Mouse (Mus musculus) midbrain, embryonic 16.5 days (tissue): Measurements from ENCODE around the gene Wdr24. TPM values are rescaled to one million over a fixed set of nuclear protein-coding genes. Genes with fewer than 3 reads are reported as not detected.
A peak's percentile ranks its signal among the peaks of the same experiment; 100 is the strongest.

Experiments
- ATAC-seq: fragments of 200-750 bp; cut with Nextera tagmentation; 2 replicates; pipeline ENCODE4 v1.8.0; 2017; ENCODE audit warnings: moderate TSS enrichment
- H3K27ac ChIP-seq: fragments of 300-500 bp; sonication (generic); 2 replicates; pipeline ENCODE4 v1.5.1; 2014; ENCODE audit warnings: mild to moderate bottlenecking, low read length, mixed read lengths
- H3K27me3 ChIP-seq: fragments of 300-500 bp; sonication (generic); 2 replicates; pipeline ENCODE4 v1.6.1; 2014; ENCODE audit warnings: low read depth, low read length, mixed read lengths; ENCODE audit not compliant: control insufficient read depth, insufficient read depth
- H3K36me3 ChIP-seq: fragments of 300-500 bp; sonication (generic); 2 replicates; pipeline ENCODE4 v1.6.1; 2014; ENCODE audit warnings: mild to moderate bottlenecking, low read length, moderate library complexity, mixed read lengths; ENCODE audit not compliant: control insufficient read depth, insufficient read depth
- H3K4me1 ChIP-seq: fragments of 300-500 bp; sonication (generic); 2 replicates; pipeline ENCODE4 v1.6.1; 2014; ENCODE audit warnings: mild to moderate bottlenecking, low read length, mixed read lengths; ENCODE audit not compliant: control insufficient read depth, insufficient read depth
- H3K4me2 ChIP-seq: fragments of 300-500 bp; sonication (generic); 2 replicates; pipeline ENCODE4 v1.6.1; 2014; ENCODE audit warnings: mild to moderate bottlenecking, low read length, mixed read lengths
- H3K4me3 ChIP-seq: fragments of 300-500 bp; sonication (generic); 2 replicates; pipeline ENCODE4 v1.5.1; 2014; ENCODE audit warnings: low read depth, mild to moderate bottlenecking, low read length, moderate library complexity, mixed read lengths
- H3K9ac ChIP-seq: fragments of 300-500 bp; sonication (generic); 2 replicates; pipeline ENCODE4 v1.6.1; 2014; ENCODE audit warnings: low read depth, low read length, mixed read lengths
- H3K9me3 ChIP-seq: fragments of 300-500 bp; sonication (generic); replicated peaks from 2 replicates; pipeline ENCODE4 v1.6.1; 2014; ENCODE audit warnings: mild to moderate bottlenecking, low read length, mixed read lengths; ENCODE audit not compliant: control insufficient read depth, poor library complexity, severe bottlenecking
- WGBS: fragments of 180-500 bp; shearing (Covaris S2); extraction: QIAGEN DNeasy Blood & Tissue Kit; methylation state at CpG from one replicate; pipeline ENCODE4 v1.1.7; 2014; 5-methylcytosine and 5-hydroxymethylcytosine counted together
- polyA plus RNA-seq: library from polyadenylated mRNA; unstranded; fragments of >200 nt; fragmentation: Nextera tagmentation; extraction: Ambion mirVana; gene quantifications from 2 replicates; pipeline ENCODE4 v1.2.1, GENCODE M21; 2015

The Wdr24 gene
- polyA plus RNA-seq, 1 experiment from 2014 or later: 32.7 TPM

- ATAC-seq: no peak
- Histone ChIP-seq H3K27ac (no peak overlapping the region), H3K4me2 (peak overlapping the region; percentile 100), H3K4me1 (peaks cover 36% of the 10 kb centered on the region), H3K9me3 (no peaks in the 10 kb centered on the region), H3K36me3 (no peaks in the 10 kb centered on the region), H3K27me3 (no peaks in the 10 kb centered on the region), H3K9ac (peak overlapping the region; percentile 98; the same call in 1 of the 2 replicates), H3K4me3 (peak overlapping the region; percentile 93; the same call in 1 of the 2 replicates)
- 74% methylated on average over 4 of the region's 4 CpGs for WGBS
Measured at GRCm38 (mm10) chr17:25810890-25811289, 12.5 kb upstream of the Wdr24 start.

DNA sequence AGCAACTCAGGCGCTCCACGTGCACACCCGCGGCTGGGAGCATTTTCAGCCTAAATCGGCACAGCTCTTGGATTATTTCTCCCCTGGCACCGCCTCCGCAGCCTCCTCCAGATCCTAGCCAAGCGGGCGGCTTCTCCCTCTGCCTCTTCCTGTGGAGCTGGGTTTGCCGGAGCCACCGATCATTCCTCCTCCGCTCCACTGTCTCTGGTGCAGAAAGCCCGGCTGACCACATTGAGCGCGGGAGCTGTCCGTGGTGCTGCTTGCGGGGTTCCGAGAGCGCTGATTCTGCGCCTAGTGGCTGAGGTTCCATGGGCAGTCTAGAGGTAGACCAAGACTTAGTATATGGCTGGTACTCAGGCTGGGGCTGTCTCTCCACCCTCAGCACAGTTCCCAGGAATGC, 10.0 kb upstream of the Wdr24 start:
- H3K36me3 ChIP-seq: peaks cover 15% of the 10 kb centered on the region
- peaks cover 30% of the 10 kb centered on the region for H3K4me1 ChIP-seq
- peaks cover 8% of the 10 kb centered on the region for H3K27me3 ChIP-seq
- H3K4me2 ChIP-seq: peak overlapping the region; percentile 39
- no peaks in the 10 kb centered on the region for H3K9me3 ChIP-seq
- peak overlapping the region; percentile 13; the same call in 1 of the 2 replicates for H3K4me3 ChIP-seq
- H3K27ac ChIP-seq: no peak overlapping the region
- 2% methylated on average over 20 of the region's 20 CpGs for WGBS
- peak overlapping the region; percentile 63 for H3K9ac ChIP-seq
- ATAC-seq: no peak

GRCm38 (mm10) chr17:25817662-25818061, 5.8 kb upstream of the Wdr24 start:
- 90% methylated on average over 11 of the region's 11 CpGs for WGBS
- no peak for ATAC-seq
- Histone ChIP-seq H3K4me1 (peaks cover 9% of the 10 kb centered on the region), H3K9ac (no peak overlapping the region), H3K9me3 (no peaks in the 10 kb centered on the region), H3K4me3 (no peak overlapping the region), H3K4me2 (no peak overlapping the region), H3K27ac (no peak overlapping the region), H3K27me3 (peaks cover 11% of the 10 kb centered on the region), H3K36me3 (peaks cover 27% of the 10 kb centered on the region)

- Histone ChIP-seq H3K27me3 (peaks cover 11% of the 10 kb centered on the region), H3K36me3 (peaks cover 27% of the 10 kb centered on the region), H3K4me2 (no peak overlapping the region), H3K9ac (peak overlapping the region; percentile 20; the same call in 1 of the 2 replicates), H3K27ac (no peak overlapping the region), H3K4me3 (no peak overlapping the region), H3K9me3 (no peaks in the 10 kb centered on the region), H3K4me1 (peaks cover 5% of the 10 kb centered on the region)
- no peak for ATAC-seq
- WGBS: 12% methylated on average over 46 of the region's 46 CpGs
Measured at GRCm38 (mm10) chr17:25818851-25819780, 4.3 kb upstream of the Wdr24 start.

- no peak overlapping the region for H3K27ac ChIP-seq
- no peaks in the 10 kb centered on the region for H3K9me3 ChIP-seq
- peaks cover 31% of the 10 kb centered on the region for H3K4me1 ChIP-seq
- peak overlapping the region; percentile 58 for H3K4me3 ChIP-seq
- H3K9ac ChIP-seq: peak overlapping the region; percentile 77
- 76% methylated on average over 17 of the region's 17 CpGs for WGBS
- H3K27me3 ChIP-seq: no peaks in the 10 kb centered on the region
- H3K4me2 ChIP-seq: peak overlapping the region; percentile 87
- peaks cover 14% of the 10 kb centered on the region for H3K36me3 ChIP-seq
- ATAC-seq: no peak
Measured at GRCm38 (mm10) chr17:25824362-25825142, 1.1 kb downstream of the Wdr24 start.

DNA sequence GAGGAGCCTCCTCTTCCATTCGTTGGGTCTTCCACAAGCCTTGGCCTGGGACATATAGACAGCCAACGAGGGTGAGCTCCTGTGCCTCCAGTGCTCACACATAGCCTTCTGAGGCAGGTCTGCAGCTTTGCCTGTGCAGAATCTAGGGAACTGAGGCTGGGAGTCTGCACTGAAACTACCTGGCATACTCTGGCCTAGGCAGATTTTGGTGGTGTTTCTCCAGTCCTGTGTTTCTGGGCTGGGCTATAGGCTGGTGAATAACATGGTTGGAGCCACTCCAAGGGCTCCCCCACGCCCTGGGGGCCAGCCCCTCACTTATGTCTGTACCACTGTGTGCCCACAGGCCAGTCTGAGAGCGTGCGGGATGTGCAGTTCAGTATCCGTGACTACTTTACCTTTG, 1.9 kb downstream of the Wdr24 start:
- H3K4me3 ChIP-seq: no peak overlapping the region
- peaks cover 38% of the 10 kb centered on the region for H3K4me1 ChIP-seq
- no peaks in the 10 kb centered on the region for H3K27me3 ChIP-seq
- H3K9ac ChIP-seq: no peak overlapping the region
- no peak overlapping the region; the same call in 1 of the 2 replicates for H3K4me2 ChIP-seq
- H3K9me3 ChIP-seq: no peaks in the 10 kb centered on the region
- no peak overlapping the region for H3K27ac ChIP-seq
- peaks cover 12% of the 10 kb centered on the region for H3K36me3 ChIP-seq
- WGBS: 89% methylated on average over 6 of the region's 6 CpGs
- no peak for ATAC-seq

DNA sequence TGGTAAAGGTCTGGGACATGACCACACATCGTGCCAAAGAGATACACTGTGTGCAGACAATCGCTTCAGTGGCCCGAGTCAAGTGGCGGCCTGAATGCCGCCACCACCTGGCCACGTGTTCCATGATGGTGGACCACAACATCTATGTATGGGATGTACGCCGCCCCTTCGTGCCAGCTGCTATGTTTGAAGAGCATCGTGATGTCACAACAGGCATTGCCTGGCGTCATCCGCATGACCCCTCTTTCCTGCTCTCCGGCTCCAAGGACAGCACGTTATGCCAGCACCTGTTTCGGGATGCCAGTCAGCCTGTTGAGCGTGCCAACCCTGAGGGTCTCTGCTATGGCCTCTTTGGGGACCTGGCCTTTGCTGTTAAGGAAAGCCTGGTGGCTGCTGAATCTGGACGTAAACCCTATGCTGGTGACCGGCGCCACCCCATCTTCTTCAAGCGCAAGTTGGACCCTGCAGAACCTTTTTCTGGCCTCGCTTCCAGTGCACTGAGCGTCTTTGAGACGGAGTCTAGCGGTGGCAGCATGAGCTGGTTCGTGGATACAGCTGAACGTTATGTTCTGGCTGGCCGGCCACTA, 2.6 kb downstream of the Wdr24 start:
- Histone ChIP-seq H3K4me1 (peaks cover 44% of the 10 kb centered on the region), H3K4me2 (no peak overlapping the region)

GRCm38 (mm10) chr17:25827011-25827410, 3.6 kb downstream of the Wdr24 start:
- 95% methylated on average over 13 of the region's 13 CpGs for WGBS
- Histone ChIP-seq H3K4me1 (peaks cover 54% of the 10 kb centered on the region), H3K9ac (no peak overlapping the region), H3K4me2 (no peak overlapping the region), H3K9me3 (no peaks in the 10 kb centered on the region), H3K36me3 (peaks cover 25% of the 10 kb centered on the region), H3K27me3 (no peaks in the 10 kb centered on the region), H3K27ac (no peak overlapping the region), H3K4me3 (no peak overlapping the region)
- no peak for ATAC-seq

More for the DNA sequence above, 2.6 kb downstream of the Wdr24 start:
- Histone ChIP-seq H3K36me3 (peaks cover 19% of the 10 kb centered on the region), H3K9ac (no peak overlapping the region), H3K27ac (no peak overlapping the region), H3K4me3 (no peak overlapping the region), H3K27me3 (no peaks in the 10 kb centered on the region), H3K9me3 (no peaks in the 10 kb centered on the region)
- no peak for ATAC-seq
- 96% methylated on average over 27 of the region's 27 CpGs for WGBS
